ENCODE assay signal across 15 mouse cellular contexts in the genomic region with DNA sequence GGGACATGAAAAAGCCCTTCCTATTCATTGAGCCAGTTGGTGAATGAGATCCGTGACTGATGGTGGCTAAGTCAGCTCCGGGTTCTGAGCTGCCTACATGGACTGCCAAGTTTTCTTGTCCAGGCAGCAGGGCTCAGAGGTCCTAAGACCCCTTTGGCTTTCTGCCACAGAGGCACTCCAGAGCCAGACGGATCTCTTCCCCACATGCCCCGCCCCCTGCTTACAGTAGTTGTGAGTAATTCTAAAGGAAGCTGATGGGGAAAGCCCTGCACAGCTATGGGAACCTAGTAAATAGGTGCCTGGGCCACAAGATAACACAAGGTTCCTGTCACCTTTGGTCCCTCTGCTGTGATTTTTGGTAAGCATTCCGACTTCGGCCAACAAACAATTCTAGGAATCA. TPM values are rescaled to one million over a fixed set of nuclear protein-coding genes. Genes with fewer than 3 reads are reported as not detected.
DNase-seq lines count a peak whose midpoint lies in the region; ATAC-seq and TF ChIP-seq lines count a peak whose summit lies in the region.
"Had no signal": no experiment of that assay in that cellular context is flagged by ENCODE, and none has a peak within 500 bp of the region (broad histone marks: within the 10 kb centered on the region; RNA-seq: fewer than 3 reads in every experiment).

No protein-coding gene starts in this region.

- H3K4me2 ChIP-seq in hindbrain, postnatal 0 days (ENCODE audit: low read depth, low read length): no peak overlapping the region
- H3K4me2 ChIP-seq in lung, postnatal 0 days (replicated peaks; ENCODE audit: low read depth, low read length): no peak overlapping the region

- no peak for ATAC-seq in hindbrain, postnatal 0 days
- peak; percentile 70 for ATAC-seq in lung, postnatal 0 days
- ATAC-seq: forebrain, postnatal 0 days had no signal

- no peaks in the 10 kb centered on the region for H3K36me3 ChIP-seq in hindbrain, postnatal 0 days (ENCODE audit: insufficient read depth, low read length)
- no peaks in the 10 kb centered on the region for H3K36me3 ChIP-seq in hindbrain, embryonic 10.5 days
- no peaks in the 10 kb centered on the region for H3K36me3 ChIP-seq in lung, postnatal 0 days (ENCODE audit: insufficient read depth, low read length)

- no peaks in the 10 kb centered on the region for H3K27me3 ChIP-seq in hindbrain, postnatal 0 days (ENCODE audit: insufficient read depth, low read length)
- H3K27me3 ChIP-seq in hindbrain, embryonic 10.5 days (ENCODE audit: insufficient read depth, poor library complexity, severe bottlenecking): no peaks in the 10 kb centered on the region
- no peaks in the 10 kb centered on the region for H3K27me3 ChIP-seq in lung, postnatal 0 days (replicated peaks; ENCODE audit: insufficient read depth, low read length)

- H3K4me1 ChIP-seq in hindbrain, postnatal 0 days (ENCODE audit: insufficient read depth, low read length): no peaks in the 10 kb centered on the region
- H3K4me1 ChIP-seq in hindbrain, embryonic 10.5 days (replicated peaks): no peaks in the 10 kb centered on the region
- H3K4me1 ChIP-seq in lung, postnatal 0 days (ENCODE audit: insufficient read depth, low read depth, low read length): no peaks in the 10 kb centered on the region
- H3K4me1 ChIP-seq in lung, adult 2 months (ENCODE audit: control insufficient read depth, insufficient read depth, low read length): no peaks in the 10 kb centered on the region

- no peaks in the 10 kb centered on the region for H3K9me3 ChIP-seq in hindbrain, postnatal 0 days (ENCODE audit: low read length)
- H3K9me3 ChIP-seq in hindbrain, embryonic 10.5 days: no peaks in the 10 kb centered on the region
- no peaks in the 10 kb centered on the region for H3K9me3 ChIP-seq in lung, postnatal 0 days (ENCODE audit: low read length)

- no peak overlapping the region for H3K4me3 ChIP-seq in hindbrain, postnatal 0 days (ENCODE audit: low read length)
- H3K4me3 ChIP-seq in hindbrain, embryonic 10.5 days: no peak overlapping the region
- no peak overlapping the region for H3K4me3 ChIP-seq in lung, postnatal 0 days (ENCODE audit: low read depth, low read length)
- no peak overlapping the region for H3K4me3 ChIP-seq in lung, adult 2 months (replicated peaks; ENCODE audit: extremely low read depth, low read depth, low read length)

- no peak overlapping the region for H3K9ac ChIP-seq in hindbrain, postnatal 0 days (replicated peaks; ENCODE audit: low read length)
- H3K9ac ChIP-seq in lung, postnatal 0 days (replicated peaks; ENCODE audit: low read depth): no peak overlapping the region
- H3K9ac ChIP-seq: forebrain, postnatal 0 days had no signal

- TF ChIP-seq CTCF in hindbrain, postnatal 0 days (IDR thresholded peaks at IDR 0.05; ENCODE audit: low read depth): no peak
- no peak for TF ChIP-seq CTCF in lung, postnatal 0 days (IDR thresholded peaks at IDR 0.05)
- TF ChIP-seq CTCF in lung, adult 2 months (IDR thresholded peaks at IDR 0.05; ENCODE audit: insufficient read depth, low read length): no peak

- peak; percentile 15 to 26 for DNase-seq in cerebellum, postnatal 14 days
- no peak for DNase-seq in cerebellum, adult 11-12 months
- peak; percentile 81 for DNase-seq in hindbrain, postnatal 0 days (ENCODE audit: low spot score)
- DNase-seq in hindbrain, embryonic 10.5 days (ENCODE audit: low spot score): no peak
- DNase-seq in lung, postnatal 0 days (ENCODE audit: low spot score): peak; percentile 70
- no peak for DNase-seq in lung, adult 2 months
- peak; percentile 65 for DNase-seq in retina, postnatal 7 days (ENCODE audit: low read depth, low spot score)
- DNase-seq in layer of hippocampus, adult 8-10 months (ENCODE audit: low spot score in 2 of 2): no peak
- DNase-seq: cerebellum, postnatal 25 days; forebrain, postnatal 0 days; spleen, adult 18-20 months had no signal

- H3K27ac ChIP-seq in hindbrain, postnatal 0 days: no peak overlapping the region
- H3K27ac ChIP-seq in hindbrain, embryonic 10.5 days: no peak overlapping the region
- H3K27ac ChIP-seq in lung, postnatal 0 days (ENCODE audit: low read length): no peak overlapping the region

- TF ChIP-seq EP300 in lung, postnatal 0 days (IDR thresholded peaks at IDR 0.05): peak; percentile 58; the same call in 1 of the 2 replicates

- no peak for TF ChIP-seq POLR2A in lung, adult 2 months (IDR thresholded peaks at IDR 0.05; ENCODE audit: borderline replicate concordance, extremely low read depth, low read depth, low read length)

- WGBS in hindbrain, postnatal 0 days: 50% methylated on average over 6 of the region's 6 CpGs
- 67% methylated on average over 6 of the region's 6 CpGs for WGBS in hindbrain, embryonic 10.5 days
- 25% methylated on average over 6 of the region's 6 CpGs for WGBS in lung, postnatal 0 days
- 28% methylated on average over 6 of the region's 6 CpGs for WGBS in lung, adult 2 months

RNA-seq across cellular contexts. Expression of a gene that starts 27.8 kb away (rescaled TPM):
- total RNA-seq in hindbrain, postnatal 0 days (2014; rRNA removed): 1.8 and 1.9 TPM in 2 replicates
- 0.28 TPM in 2 replicates for polyA plus RNA-seq in hindbrain, postnatal 0 days (2015; fragmentation: Nextera tagmentation; extraction: Ambion mirVana)
- 0.08 and 0.11 TPM in 2 replicates for polyA plus RNA-seq in hindbrain, embryonic 10.5 days (2016; fragmentation: Nextera tagmentation; extraction: Ambion mirVana)
- polyA plus RNA-seq in lung, postnatal 0 days (2015; fragmentation: Nextera tagmentation; extraction: Ambion mirVana): not detected in 2 replicates
- polyA plus RNA-seq in lung, adult 2 months (2012; rRNA removed): not detected in 2 replicates
- under 1 TPM in 2 of 4 experiments, not detected in 2; 0.36 to 0.43 TPM for total RNA-seq in layer of hippocampus, adult 8-10 months (2022)
- total RNA-seq: megakaryocyte, adult 5-6 weeks; MEL had no signal
- polyA plus RNA-seq: C2C12 had no signal

RNA-seq across cellular contexts. Expression of a gene that starts 29.5 kb away (rescaled TPM):
- not detected in 2 replicates for total RNA-seq in hindbrain, postnatal 0 days (2014; rRNA removed)
- not detected in 2 replicates for polyA plus RNA-seq in hindbrain, postnatal 0 days (2015; fragmentation: Nextera tagmentation; extraction: Ambion mirVana)
- polyA plus RNA-seq in hindbrain, embryonic 10.5 days (2016; fragmentation: Nextera tagmentation; extraction: Ambion mirVana): not detected in 2 replicates
- not detected in 2 replicates for polyA plus RNA-seq in lung, postnatal 0 days (2015; fragmentation: Nextera tagmentation; extraction: Ambion mirVana)
- polyA plus RNA-seq in lung, adult 2 months (2012; rRNA removed): 0.07 TPM in 1 of 2 replicates, not detected in the other
- total RNA-seq in layer of hippocampus, adult 8-10 months (2022): not detected
- total RNA-seq: forebrain, postnatal 0 days; left cerebral cortex, postnatal 36 days; megakaryocyte, adult 5-6 weeks; MEL had no signal
- polyA plus RNA-seq: C2C12; forebrain, postnatal 0 days had no signal

Comparison
In these comparisons a context has a peak if more than half of its experiments do, and no peak if none do; other contexts are left out.
1. DNase-seq: peak in cerebellum, postnatal 14 days (2 of 2), hindbrain, postnatal 0 days (single experiment), lung, postnatal 0 days (single experiment) and retina, postnatal 7 days (single experiment); none in cerebellum, adult 11-12 months (single experiment), hindbrain, embryonic 10.5 days (single experiment), lung, adult 2 months (single experiment) and layer of hippocampus, adult 8-10 months (0 of 2).